In the genomic region with DNA sequence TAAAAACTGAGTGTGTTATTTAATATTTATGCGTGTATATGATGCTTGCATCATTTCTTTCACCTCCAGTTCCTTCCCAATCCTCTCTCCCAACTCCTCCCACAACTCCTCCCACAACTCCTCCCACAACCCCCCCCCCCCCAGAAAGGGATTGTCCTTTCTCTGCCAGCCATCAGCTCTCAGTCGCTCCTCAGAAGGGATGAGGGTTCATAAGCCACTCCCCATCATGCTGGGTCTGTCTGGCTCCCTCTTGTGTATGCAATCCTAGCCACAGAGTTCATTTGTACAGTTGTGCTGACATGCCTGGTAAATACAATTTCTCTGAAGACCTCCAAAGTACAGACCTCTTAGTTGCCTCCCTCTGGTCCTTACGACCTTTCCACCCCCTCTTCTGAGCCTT, we compare ENCODE assay signal across 9 mouse cellular contexts. TPM values are rescaled to one million over a fixed set of nuclear protein-coding genes. Genes with fewer than 3 reads are reported as not detected.
DNase-seq lines count a peak whose midpoint lies in the region; ATAC-seq lines count a peak whose summit lies in the region.
"Had no signal": no experiment of that assay in that cellular context is flagged by ENCODE, and none has a peak within 500 bp of the region (broad histone marks: within the 10 kb centered on the region; RNA-seq: fewer than 3 reads in every experiment).

No protein-coding gene starts in this region.

- no peak overlapping the region for H3K4me3 ChIP-seq in forebrain, embryonic 15.5 days

- WGBS in forebrain, embryonic 15.5 days = 29% methylated on average over 3 of the region's 3 CpGs

- H3K9ac ChIP-seq in forebrain, embryonic 15.5 days (replicated peaks) = no peak overlapping the region

- H3K9me3 ChIP-seq in forebrain, embryonic 15.5 days = no peaks in the 10 kb centered on the region

- no peak overlapping the region for H3K4me2 ChIP-seq in forebrain, embryonic 15.5 days (replicated peaks)

- DNase-seq in CD4-positive helper T cell, adult 2 months (ENCODE audit: low read depth, low spot score) = peak; percentile 20
- DNase-seq in MEL-GATA-1-ER (ENCODE audit: extremely low read depth, low read depth) = peak; percentile 74
- no peak for DNase-seq in cerebellum, adult 18-20 months
- no peak for DNase-seq in cerebellum, adult 9-10 months
- DNase-seq in cerebellum, adult 11 months = no peak

- H3K36me3 ChIP-seq in forebrain, embryonic 15.5 days = no peaks in the 10 kb centered on the region

- H3K27ac ChIP-seq in forebrain, embryonic 15.5 days (replicated peaks) = no peak overlapping the region

- ATAC-seq in forebrain, embryonic 15.5 days (replicated peaks) = 0 out of 2 replicates have a peak, but pooled peaks have one; percentile 41
- ATAC-seq in megakaryocyte progenitor cell, adult 5-6 weeks (replicated peaks; ENCODE audit: poor library complexity) = peak; percentile 81

- H3K27me3 ChIP-seq in forebrain, embryonic 15.5 days = no peaks in the 10 kb centered on the region

- H3K4me1 ChIP-seq in forebrain, embryonic 15.5 days = no peaks in the 10 kb centered on the region

RNA-seq across cellular contexts. Expression of a gene that starts 3.6 kb away (rescaled TPM):
- not detected in 2 replicates for polyA plus RNA-seq in forebrain, embryonic 15.5 days (2015; fragmentation: Nextera tagmentation; extraction: Ambion mirVana)
- total RNA-seq in megakaryocyte progenitor cell, adult 5-6 weeks (2015) = not detected in 2 replicates
- total RNA-seq in megakaryocyte progenitor cell, adult 5-6 weeks (2017) = not detected in 2 replicates
- total RNA-seq: left cerebral cortex, adult 18-20 months had no signal
- polyA plus RNA-seq: small intestine, adult 2 months had no signal

RNA-seq across cellular contexts. Expression of a gene that starts 11.4 kb away (rescaled TPM):
- 0.39 TPM in 1 of 2 replicates, not detected in the other for polyA plus RNA-seq in forebrain, embryonic 15.5 days (2015; fragmentation: Nextera tagmentation; extraction: Ambion mirVana)
- 0.10 TPM in 1 of 2 replicates, not detected in the other for total RNA-seq in megakaryocyte progenitor cell, adult 5-6 weeks (2015)
- not detected in 2 replicates for total RNA-seq in megakaryocyte progenitor cell, adult 5-6 weeks (2017)
- polyA plus RNA-seq: small intestine, adult 2 months had no signal

RNA-seq across cellular contexts. Expression of a gene that starts 23.1 kb away (rescaled TPM):
- polyA plus RNA-seq in forebrain, embryonic 15.5 days (2015; fragmentation: Nextera tagmentation; extraction: Ambion mirVana) = not detected in 2 replicates
- not detected in 2 replicates for total RNA-seq in megakaryocyte progenitor cell, adult 5-6 weeks (2015)
- total RNA-seq in megakaryocyte progenitor cell, adult 5-6 weeks (2017) = not detected in 2 replicates
- polyA plus RNA-seq: small intestine, adult 2 months had no signal

RNA-seq across cellular contexts. Expression of a gene that starts 25.1 kb away (rescaled TPM):
- polyA plus RNA-seq in forebrain, embryonic 15.5 days (2015; fragmentation: Nextera tagmentation; extraction: Ambion mirVana) = 0.15 and 0.29 TPM in 2 replicates
- total RNA-seq in megakaryocyte progenitor cell, adult 5-6 weeks (2015) = not detected in 2 replicates
- total RNA-seq in megakaryocyte progenitor cell, adult 5-6 weeks (2017) = not detected in 2 replicates
- polyA plus RNA-seq: small intestine, adult 2 months had no signal

RNA-seq across cellular contexts. Expression of a gene that starts 34.4 kb away (rescaled TPM):
- polyA plus RNA-seq in forebrain, embryonic 15.5 days (2015; fragmentation: Nextera tagmentation; extraction: Ambion mirVana) = 129 and 146 TPM in 2 replicates
- 65.4 and 74.1 TPM in 2 replicates for total RNA-seq in megakaryocyte progenitor cell, adult 5-6 weeks (2015)
- 29.9 and 34.0 TPM in 2 replicates for total RNA-seq in megakaryocyte progenitor cell, adult 5-6 weeks (2017)

Comparison
In these comparisons a context has a peak if more than half of its experiments do, and no peak if none do; other contexts are left out.
1. DNase-seq: peak in CD4-positive helper T cell, adult 2 months (single experiment) and MEL-GATA-1-ER (single experiment); none in cerebellum, adult 18-20 months (0 of 2), cerebellum, adult 9-10 months (single experiment) and cerebellum, adult 11 months (single experiment).